Mouse (Mus musculus) embryonic facial prominence, embryonic 10.5 days (tissue): ENCODE data around the gene Gm20662. TPM values are rescaled to one million over a fixed set of nuclear protein-coding genes. Genes with fewer than 3 reads are reported as not detected.
A peak's percentile ranks its signal among the peaks of the same experiment; 100 is the strongest.

ENCODE experiments used
- DNase-seq: peaks from one replicate; pipeline ENCODE4 v3.0.0-alpha.2; 2017; ENCODE audit warnings: low spot score
- H3K27ac ChIP-seq: fragments of 300-500 bp; sonication (generic); replicated peaks from 2 replicates; pipeline ENCODE4 v1.5.1; 2016; ENCODE audit warnings: mild to moderate bottlenecking
- H3K27me3 ChIP-seq: fragments of 300-500 bp; sonication (generic); replicated peaks from 2 replicates; pipeline ENCODE4 v1.6.1; 2016; ENCODE audit warnings: low read depth, mild to moderate bottlenecking; ENCODE audit not compliant: poor library complexity, severe bottlenecking
- H3K36me3 ChIP-seq: fragments of 300-500 bp; sonication (generic); replicated peaks from 2 replicates; pipeline ENCODE4 v1.6.1; 2016; ENCODE audit warnings: mild to moderate bottlenecking, moderate library complexity
- H3K4me1 ChIP-seq: fragments of 300-500 bp; sonication (generic); 2 replicates; pipeline ENCODE4 v1.6.1; 2016
- H3K4me3 ChIP-seq: fragments of 300-500 bp; sonication (generic); 2 replicates; pipeline ENCODE4 v1.5.1; 2016; ENCODE audit warnings: mild to moderate bottlenecking, moderate library complexity
- H3K9me3 ChIP-seq: fragments of 300-500 bp; sonication (generic); 2 replicates; pipeline ENCODE4 v1.6.1; 2016; ENCODE audit warnings: mild to moderate bottlenecking
- WGBS: fragments of 180-500 bp; shearing (Covaris S2); methylation state at CpG from one replicate; pipeline ENCODE4 v1.1.7; 2016; 5-methylcytosine and 5-hydroxymethylcytosine counted together
- polyA plus RNA-seq: library from polyadenylated mRNA; unstranded; fragments of >200 nt; fragmentation: Nextera tagmentation; extraction: Ambion mirVana; gene quantifications from 2 replicates; pipeline ENCODE4 v1.2.1, GENCODE M21; 2016

Gm20662 gene
- polyA plus RNA-seq, 1 experiment from 2014 or later = 0.41 TPM

DNA sequence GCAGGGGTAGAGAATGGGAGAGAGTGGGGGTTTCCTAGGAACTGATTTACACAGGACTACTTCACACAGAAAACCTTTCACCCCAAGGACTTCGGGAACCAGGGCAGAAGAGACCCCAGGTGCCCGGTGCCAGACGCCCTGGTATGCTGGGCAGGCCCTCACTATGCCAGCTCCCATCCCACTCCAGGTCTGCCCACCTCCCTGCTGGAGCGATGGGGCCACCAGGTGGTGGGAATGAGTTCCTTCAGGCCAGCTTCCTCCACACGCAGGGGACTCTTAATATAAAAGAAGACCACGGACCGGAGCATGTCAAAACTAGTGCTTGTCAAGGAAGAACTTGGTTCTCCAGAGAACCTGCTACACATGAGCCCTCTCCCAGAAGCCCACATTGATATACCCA is 71.0 kb downstream of the Gm20662 start:
- Histone ChIP-seq H3K27me3 (no peaks in the 10 kb centered on the region), H3K36me3 (peaks cover 78% of the 10 kb centered on the region), H3K27ac (no peak overlapping the region), H3K9me3 (no peaks in the 10 kb centered on the region), H3K4me3 (no peak overlapping the region), H3K4me1 (no peaks in the 10 kb centered on the region)
- no peak for DNase-seq
- WGBS = 81% methylated on average over 7 of the region's 7 CpGs

DNA sequence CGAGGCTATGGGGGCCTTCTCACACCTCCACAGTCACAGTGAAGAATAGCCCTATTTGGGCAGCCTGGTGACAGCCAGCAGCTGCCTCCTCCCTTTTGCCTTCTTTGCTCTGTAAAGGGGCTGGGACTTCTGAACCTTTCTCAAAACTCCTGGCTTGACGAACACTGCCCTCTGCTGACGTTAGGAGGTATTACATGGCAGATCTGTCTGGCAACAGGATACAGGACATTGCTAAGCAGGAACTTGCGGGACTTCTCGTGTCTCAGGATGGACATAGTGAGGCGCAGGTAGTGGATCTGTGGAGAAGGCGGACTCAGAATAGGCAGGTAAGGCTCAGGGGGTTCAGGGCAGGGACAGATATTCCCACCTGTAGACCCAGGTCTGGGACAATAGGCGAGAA is 71.8 kb downstream of the Gm20662 start:
- Histone ChIP-seq H3K4me3 (no peak overlapping the region), H3K36me3 (peaks cover 76% of the 10 kb centered on the region), H3K27me3 (no peaks in the 10 kb centered on the region), H3K4me1 (0 out of 2 replicates have a peak, but pooled peaks cover 4% of the 10 kb centered on the region), H3K9me3 (no peaks in the 10 kb centered on the region), H3K27ac (0 out of 2 replicates have a peak overlapping the region, but pooled peaks have one; percentile 25)
- 18% methylated on average over 8 of the region's 8 CpGs for WGBS
- DNase-seq = peak; percentile 83

DNA sequence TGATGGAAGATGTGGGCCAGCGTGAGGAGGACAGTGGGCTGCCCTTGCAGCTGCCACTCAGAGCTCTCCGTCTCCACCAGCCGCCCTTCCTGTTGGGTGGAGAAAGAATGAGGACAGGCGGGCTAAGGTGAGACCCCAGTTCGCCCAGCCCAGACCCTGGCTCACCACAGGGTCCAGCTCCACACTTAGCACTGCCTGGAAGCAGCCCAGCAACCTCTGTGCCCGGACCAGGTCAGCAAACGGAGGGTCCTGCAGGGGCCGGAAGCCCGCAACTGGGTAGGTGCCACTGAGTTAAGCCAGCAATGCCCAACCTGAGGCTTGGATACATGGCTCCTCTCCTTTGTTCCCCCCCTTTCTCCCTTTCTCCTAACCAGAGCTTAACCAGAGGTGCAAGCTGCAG is 72.9 kb downstream of the Gm20662 start:
- Histone ChIP-seq H3K4me3 (no peak overlapping the region), H3K9me3 (no peaks in the 10 kb centered on the region), H3K4me1 (peaks cover 10% of the 10 kb centered on the region), H3K27ac (no peak overlapping the region), H3K36me3 (peaks cover 75% of the 10 kb centered on the region), H3K27me3 (no peaks in the 10 kb centered on the region)
- DNase-seq = no peak
- 93% methylated on average over 9 of the region's 9 CpGs for WGBS

DNA sequence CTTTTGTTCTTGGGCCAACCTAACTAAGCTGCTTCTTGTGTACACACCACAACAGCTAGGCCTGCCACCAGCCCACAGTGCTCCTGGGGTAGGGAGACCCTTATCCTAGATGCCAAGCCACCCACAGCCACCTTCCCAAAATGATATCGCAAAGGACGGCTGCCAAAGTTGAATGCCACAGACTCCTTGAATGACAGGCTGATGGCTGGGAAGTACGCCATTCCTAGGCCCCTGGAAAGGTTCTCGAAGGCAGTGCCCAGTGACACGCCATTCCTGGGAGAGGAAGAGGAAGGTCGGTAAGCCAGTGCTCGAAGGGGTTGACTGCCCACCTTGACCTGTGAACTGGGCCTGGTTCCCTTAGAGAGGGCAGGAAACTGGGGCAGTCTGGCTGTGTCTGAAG is 73.4 kb downstream of the Gm20662 start:
- H3K36me3 ChIP-seq = peaks cover 70% of the 10 kb centered on the region

DNA sequence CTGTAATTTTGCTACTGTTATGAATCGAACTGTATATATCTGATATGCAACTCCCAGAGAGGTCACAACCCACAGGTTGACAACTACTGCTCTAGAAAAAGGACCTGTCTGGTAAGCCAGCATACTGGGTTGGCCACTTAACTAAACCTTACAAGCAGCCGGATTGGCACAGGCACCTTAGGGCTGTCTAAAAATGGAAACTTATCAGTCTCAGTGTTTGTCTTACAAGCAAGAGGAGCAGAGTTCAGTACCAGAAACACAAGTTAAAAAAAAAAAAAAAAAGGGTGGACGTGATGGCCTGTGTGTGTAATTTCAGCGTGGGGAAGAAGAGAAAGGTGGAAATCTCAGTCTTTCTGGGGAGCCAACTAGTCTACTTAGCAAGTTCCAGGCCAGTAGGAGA is 75.7 kb downstream of the Gm20662 start:
- Histone ChIP-seq H3K4me1 (peaks cover 10% of the 10 kb centered on the region), H3K27me3 (no peaks in the 10 kb centered on the region), H3K27ac (no peak overlapping the region), H3K36me3 (peaks cover 52% of the 10 kb centered on the region), H3K9me3 (no peaks in the 10 kb centered on the region), H3K4me3 (no peak overlapping the region)
- 89% methylated on average over 4 of the region's 4 CpGs for WGBS
- DNase-seq = no peak

More for the DNA sequence above, 73.4 kb downstream of the Gm20662 start:
- DNase-seq = no peak
- WGBS = 91% methylated on average over 7 of the region's 7 CpGs
- Histone ChIP-seq H3K9me3 (no peaks in the 10 kb centered on the region), H3K4me1 (peaks cover 10% of the 10 kb centered on the region), H3K27me3 (no peaks in the 10 kb centered on the region), H3K27ac (no peak overlapping the region), H3K4me3 (no peak overlapping the region)

DNA sequence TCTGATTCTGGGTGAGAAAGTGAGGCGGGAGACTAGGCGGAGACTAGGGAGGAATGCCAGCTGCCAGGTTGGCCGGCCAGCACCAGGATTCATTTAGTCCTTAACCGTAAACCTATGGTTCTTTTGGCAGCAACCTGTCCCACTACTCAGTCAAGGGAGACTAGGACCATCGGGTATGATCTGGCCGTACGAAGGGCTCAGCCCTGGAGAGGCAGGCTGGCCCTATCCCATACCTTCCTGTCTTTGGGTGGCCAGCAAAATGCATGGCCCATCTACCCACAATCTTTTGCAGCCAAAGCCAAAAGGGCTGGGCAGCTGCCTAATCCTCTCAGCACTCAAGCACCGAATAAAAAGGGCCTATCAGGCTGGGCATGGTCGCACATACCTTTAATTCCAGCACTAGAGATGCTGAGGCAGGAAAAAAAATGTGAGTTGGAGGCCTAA is 76.4 kb downstream of the Gm20662 start:
- DNase-seq = no peak
- WGBS = 69% methylated on average over 9 of the region's 9 CpGs
- Histone ChIP-seq H3K36me3 (peaks cover 52% of the 10 kb centered on the region), H3K4me1 (peaks cover 11% of the 10 kb centered on the region), H3K27ac (no peak overlapping the region), H3K4me3 (no peak overlapping the region), H3K9me3 (no peaks in the 10 kb centered on the region), H3K27me3 (no peaks in the 10 kb centered on the region)

DNA sequence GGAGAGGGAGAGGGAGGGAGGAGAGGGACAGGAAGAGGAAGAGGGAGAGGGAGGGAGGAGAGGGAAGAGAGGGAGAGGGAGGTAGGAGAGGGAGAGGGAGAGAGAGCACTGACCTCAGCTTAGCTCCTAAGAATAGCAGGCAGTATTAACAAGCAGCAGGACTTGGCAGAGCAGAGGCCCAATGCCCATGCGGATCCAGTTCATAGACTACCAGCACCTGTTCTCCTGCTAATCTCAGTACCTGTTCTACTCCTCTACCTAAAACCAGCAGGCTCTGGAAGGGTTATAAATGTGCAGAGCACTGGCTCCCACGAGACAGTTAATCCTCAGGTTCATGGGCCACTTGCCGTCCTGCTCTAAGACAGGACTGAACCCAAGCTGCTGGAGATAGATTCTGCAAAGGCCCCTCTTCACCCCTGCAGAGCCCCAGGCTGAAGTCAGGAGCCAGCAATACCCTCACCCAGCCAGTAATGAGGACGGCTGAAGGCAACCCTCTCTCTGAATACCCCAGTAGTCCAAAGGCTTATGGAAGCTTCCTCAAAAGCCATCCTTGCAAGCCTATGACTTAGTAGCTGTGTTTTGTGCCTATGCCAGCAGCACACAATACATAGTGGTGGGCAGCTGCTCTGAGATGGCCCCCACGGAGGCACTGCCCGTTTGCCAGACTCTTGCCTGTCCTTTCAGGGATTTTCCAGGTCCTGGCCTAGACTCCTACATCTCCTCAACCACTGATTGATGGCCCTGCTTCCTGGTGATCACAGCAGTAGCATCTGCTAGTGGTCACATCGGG is 77.2 kb downstream of the Gm20662 start:
- H3K27ac ChIP-seq = no peak overlapping the region
- H3K36me3 ChIP-seq = peaks cover 48% of the 10 kb centered on the region
- no peak for DNase-seq
- peaks cover 19% of the 10 kb centered on the region for H3K4me1 ChIP-seq
- no peaks in the 10 kb centered on the region for H3K27me3 ChIP-seq
- no peaks in the 10 kb centered on the region for H3K9me3 ChIP-seq
- H3K4me3 ChIP-seq = no peak overlapping the region
- 61% methylated on average over 7 of the region's 7 CpGs for WGBS

DNA sequence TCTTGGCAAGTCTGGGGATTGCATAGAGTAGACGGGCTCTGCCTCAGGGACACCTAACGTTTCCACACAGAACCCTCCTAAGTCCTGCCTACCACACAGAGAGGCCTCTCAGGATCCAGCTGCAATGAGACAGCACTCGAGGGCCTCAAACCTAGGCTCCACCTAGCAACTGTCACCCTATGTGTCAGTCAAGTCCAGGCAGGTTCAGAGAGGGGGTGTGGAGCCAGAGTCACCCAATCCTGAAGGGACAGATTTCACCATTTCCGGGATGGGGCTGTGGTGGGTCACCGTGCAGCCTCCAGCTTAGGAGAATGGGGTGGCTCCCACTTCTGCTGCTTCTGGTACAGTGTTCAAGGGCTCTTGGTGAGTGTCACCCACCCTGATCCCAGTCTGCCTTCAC is 84.0 kb downstream of the Gm20662 start, which contains the start of gene Mst1:
TSS of gene Mst1 (plus strand) at position 269 of the 400 bp plus-strand sequence.
- Histone ChIP-seq H3K4me1 (peaks cover 51% of the 10 kb centered on the region), H3K4me3 (peak within 1 kb of the TSS; percentile 90), H3K27me3 (peaks cover 53% of the 10 kb centered on the region), H3K9me3 (no peaks in the 10 kb centered on the region), H3K36me3 (peaks cover 18% of the 10 kb centered on the region), H3K27ac (peak within 1 kb of the TSS; percentile 91)
- no peak for DNase-seq
- WGBS = 79% methylated on average over 5 of the region's 5 CpGs

DNA sequence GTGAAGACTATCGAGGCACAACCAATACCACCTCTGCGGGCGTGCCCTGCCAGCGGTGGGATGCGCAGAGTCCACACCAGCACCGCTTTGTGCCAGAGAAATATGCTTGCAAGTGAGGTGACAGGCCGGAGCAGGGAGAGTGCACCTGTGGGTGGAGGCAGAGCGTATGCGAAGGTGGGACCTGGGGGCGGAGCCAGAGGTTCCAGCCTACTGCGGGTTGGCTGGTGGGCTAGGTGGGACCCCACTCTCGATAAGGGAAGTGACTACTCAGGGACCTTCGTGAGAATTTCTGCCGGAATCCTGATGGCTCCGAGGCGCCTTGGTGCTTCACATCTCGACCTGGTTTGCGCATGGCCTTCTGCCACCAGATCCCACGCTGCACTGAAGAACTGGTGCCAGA is 86.4 kb downstream of the Gm20662 start:
- peak; percentile 30 for DNase-seq
- H3K9me3 ChIP-seq = no peaks in the 10 kb centered on the region
- peaks cover 53% of the 10 kb centered on the region for H3K27me3 ChIP-seq
- peaks cover 50% of the 10 kb centered on the region for H3K4me1 ChIP-seq
- H3K36me3 ChIP-seq = peaks cover 39% of the 10 kb centered on the region
- peak overlapping the region; percentile 39 for H3K4me3 ChIP-seq
- no peak overlapping the region for H3K27ac ChIP-seq
- WGBS = 6% methylated on average over 19 of the region's 19 CpGs

DNA sequence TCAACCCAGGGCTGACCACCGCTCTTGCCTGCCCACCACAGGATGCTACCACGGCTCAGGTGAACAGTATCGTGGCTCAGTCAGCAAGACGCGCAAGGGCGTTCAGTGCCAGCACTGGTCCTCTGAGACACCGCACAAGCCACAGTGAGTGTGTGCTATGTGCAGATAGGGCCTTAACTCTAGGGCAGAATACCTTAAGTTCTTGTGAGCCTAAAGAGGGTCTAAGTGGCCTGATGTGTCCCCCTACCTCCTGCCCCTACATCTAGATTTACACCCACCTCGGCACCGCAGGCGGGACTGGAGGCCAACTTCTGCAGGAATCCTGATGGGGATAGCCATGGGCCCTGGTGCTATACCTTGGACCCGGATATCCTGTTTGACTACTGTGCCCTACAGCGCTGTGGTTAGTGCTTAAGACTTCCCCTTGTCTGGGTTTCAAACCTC is 86.9 kb downstream of the Gm20662 start, which contains the start of gene Rnf123:
TSS of gene Rnf123 (minus strand) at position 359 of the 444 bp plus-strand sequence.
- H3K27ac ChIP-seq = no peak within 1 kb of the TSS; the same call in 1 of the 2 replicates
- peaks cover 45% of the 10 kb centered on the region for H3K4me1 ChIP-seq
- peak within 1 kb of the TSS; percentile 39 for H3K4me3 ChIP-seq
- peaks cover 44% of the 10 kb centered on the region for H3K36me3 ChIP-seq
- DNase-seq = no peak
- H3K9me3 ChIP-seq = no peaks in the 10 kb centered on the region
- peaks cover 53% of the 10 kb centered on the region for H3K27me3 ChIP-seq
- 33% methylated on average over 12 of the region's 12 CpGs for WGBS

DNA sequence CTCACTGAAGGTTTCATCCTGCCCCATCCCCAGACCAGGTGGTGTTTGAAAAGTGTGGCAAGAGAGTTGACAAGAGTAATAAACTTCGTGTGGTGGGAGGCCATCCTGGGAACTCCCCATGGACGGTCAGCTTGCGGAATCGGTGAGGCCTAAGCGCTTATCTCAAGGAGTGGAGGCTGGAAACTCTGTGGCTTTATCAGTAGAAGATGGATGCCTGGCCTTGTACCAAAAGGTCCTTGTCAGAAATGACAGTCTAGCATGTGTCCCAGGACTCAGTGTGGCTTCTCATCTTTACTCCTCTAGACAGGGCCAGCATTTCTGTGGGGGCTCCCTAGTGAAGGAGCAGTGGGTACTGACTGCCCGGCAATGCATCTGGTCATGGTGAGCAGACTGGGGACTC is 87.4 kb downstream of the Gm20662 start:
- no peaks in the 10 kb centered on the region for H3K9me3 ChIP-seq
- H3K27me3 ChIP-seq = peaks cover 53% of the 10 kb centered on the region
- no peak for DNase-seq
- H3K4me1 ChIP-seq = peaks cover 40% of the 10 kb centered on the region
- WGBS = 88% methylated on average over 6 of the region's 6 CpGs
- H3K36me3 ChIP-seq = peaks cover 50% of the 10 kb centered on the region
- no peak overlapping the region for H3K27ac ChIP-seq
- no peak overlapping the region for H3K4me3 ChIP-seq

DNA sequence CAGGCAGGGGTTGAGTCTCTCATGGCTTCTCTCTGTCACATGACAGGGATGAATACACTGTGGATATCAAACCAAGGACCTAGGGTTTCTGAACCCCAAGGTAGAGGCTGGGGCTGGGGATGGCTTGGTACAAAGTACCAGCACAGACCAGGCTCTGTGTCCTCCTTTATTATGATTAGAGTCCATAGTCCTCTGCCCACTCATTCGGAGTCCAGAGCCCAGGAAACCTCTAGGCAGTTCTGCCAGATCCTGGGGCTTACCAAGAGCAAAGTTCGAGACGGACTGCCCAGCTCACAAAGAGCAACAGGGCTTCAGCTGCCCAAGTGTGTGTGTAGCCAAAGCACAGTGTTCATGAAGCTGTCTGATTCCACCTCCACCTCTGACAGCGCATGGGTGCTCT is 89.1 kb downstream of the Gm20662 start:
- WGBS = 91% methylated on average over 4 of the region's 4 CpGs
- no peak overlapping the region for H3K27ac ChIP-seq
- no peak for DNase-seq
- H3K4me1 ChIP-seq = peaks cover 25% of the 10 kb centered on the region
- peaks cover 67% of the 10 kb centered on the region for H3K36me3 ChIP-seq
- H3K4me3 ChIP-seq = no peak overlapping the region
- H3K27me3 ChIP-seq = peaks cover 46% of the 10 kb centered on the region
- H3K9me3 ChIP-seq = no peaks in the 10 kb centered on the region

DNA sequence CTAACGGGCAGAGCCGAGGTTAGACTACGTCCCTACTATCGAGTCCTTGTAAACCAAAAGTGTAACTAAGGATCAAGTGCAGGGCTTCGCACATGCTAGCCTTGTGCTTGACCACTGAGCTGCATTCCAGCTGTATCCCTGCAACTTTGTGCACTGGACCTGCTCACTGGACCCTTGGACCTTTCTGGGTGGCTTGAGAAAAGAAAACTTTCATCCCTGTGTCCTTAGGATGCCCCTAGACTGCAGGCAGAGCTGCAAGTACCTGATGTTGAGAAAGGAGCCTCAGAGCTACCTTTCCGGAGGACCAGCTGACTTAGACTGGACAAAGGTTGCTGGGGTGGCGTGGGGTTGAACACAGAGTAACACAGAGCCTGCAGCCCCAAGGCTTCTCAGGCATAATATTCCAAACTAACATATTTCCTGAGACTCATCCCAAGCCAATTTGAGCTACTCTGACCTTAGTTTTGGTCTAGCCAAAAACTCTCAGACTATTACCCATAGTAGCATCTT is 94.5 kb downstream of the Gm20662 start:
- Histone ChIP-seq H3K36me3 (peaks cover 74% of the 10 kb centered on the region), H3K4me1 (peaks cover 31% of the 10 kb centered on the region), H3K27ac (no peak overlapping the region), H3K4me3 (no peak overlapping the region), H3K27me3 (no peaks in the 10 kb centered on the region), H3K9me3 (no peaks in the 10 kb centered on the region)
- WGBS = 94% methylated on average over 7 of the region's 7 CpGs
- DNase-seq = no peak
